Mouse (Mus musculus): ENCODE measurements around the gene Trim27. TPM values are rescaled to one million over a fixed set of nuclear protein-coding genes. Genes with fewer than 3 reads are reported as not detected.

Gene Trim27
- polyA plus RNA-seq, 1 experiment from 2014 or later = 200 TPM

DNA sequence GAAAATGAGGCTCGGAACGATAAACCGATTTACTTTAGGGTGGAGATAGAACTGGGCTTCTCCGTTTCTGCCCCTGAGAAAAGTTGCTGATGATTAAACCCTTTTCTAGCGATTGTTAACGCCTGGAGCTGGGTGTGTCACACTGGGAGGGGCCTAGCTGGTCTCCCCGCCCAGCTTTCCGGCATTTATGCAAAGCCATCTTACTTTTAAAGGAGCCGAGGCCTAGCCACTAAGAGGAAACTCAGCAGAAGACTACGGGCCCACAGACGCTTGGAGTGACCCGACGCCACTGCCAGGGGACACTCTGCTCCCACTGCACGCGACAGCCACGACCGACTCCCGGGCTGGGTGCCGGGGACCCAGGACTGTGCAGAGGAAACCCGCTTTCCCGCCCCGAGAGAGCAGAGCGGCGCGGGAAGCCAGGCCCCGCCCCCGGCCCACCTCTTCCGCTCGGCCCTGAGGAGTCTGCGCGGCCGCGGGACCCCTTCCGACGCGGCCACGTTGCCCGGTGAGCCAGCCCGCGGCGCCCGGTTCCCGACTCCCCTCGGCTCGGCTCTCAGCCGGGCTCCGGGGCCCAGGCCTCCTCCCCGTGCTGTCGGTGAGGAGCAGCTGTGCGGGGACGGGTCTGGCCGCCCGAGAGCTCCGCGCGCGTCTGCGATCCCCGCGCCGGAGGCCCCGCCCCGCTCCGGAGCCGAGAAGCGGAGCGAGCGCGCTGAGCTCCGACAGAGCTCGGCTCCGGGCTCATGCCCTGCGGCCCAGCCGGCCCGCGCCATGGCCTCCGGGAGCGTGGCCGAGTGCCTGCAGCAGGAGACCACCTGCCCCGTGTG lies 692 bp downstream of the Trim27 start:
- H3K36me3 ChIP-seq = peaks cover 34% of the 10 kb centered on the region
- H3K4me1 ChIP-seq = peaks cover 30% of the 10 kb centered on the region
- under 1% methylated on average over 80 of the region's 80 CpGs for WGBS
- no peaks in the 10 kb centered on the region for H3K9me3 ChIP-seq (replicated peaks)
- peak overlapping the region; percentile 99 for H3K4me3 ChIP-seq
- no peaks in the 10 kb centered on the region for H3K27me3 ChIP-seq (ENCODE audit: low read depth, poor library complexity, severe bottlenecking)
- peak overlapping the region; percentile 98 for H3K27ac ChIP-seq
- DNase-seq (ENCODE audit: low spot score) = peak; percentile 92

DNA sequence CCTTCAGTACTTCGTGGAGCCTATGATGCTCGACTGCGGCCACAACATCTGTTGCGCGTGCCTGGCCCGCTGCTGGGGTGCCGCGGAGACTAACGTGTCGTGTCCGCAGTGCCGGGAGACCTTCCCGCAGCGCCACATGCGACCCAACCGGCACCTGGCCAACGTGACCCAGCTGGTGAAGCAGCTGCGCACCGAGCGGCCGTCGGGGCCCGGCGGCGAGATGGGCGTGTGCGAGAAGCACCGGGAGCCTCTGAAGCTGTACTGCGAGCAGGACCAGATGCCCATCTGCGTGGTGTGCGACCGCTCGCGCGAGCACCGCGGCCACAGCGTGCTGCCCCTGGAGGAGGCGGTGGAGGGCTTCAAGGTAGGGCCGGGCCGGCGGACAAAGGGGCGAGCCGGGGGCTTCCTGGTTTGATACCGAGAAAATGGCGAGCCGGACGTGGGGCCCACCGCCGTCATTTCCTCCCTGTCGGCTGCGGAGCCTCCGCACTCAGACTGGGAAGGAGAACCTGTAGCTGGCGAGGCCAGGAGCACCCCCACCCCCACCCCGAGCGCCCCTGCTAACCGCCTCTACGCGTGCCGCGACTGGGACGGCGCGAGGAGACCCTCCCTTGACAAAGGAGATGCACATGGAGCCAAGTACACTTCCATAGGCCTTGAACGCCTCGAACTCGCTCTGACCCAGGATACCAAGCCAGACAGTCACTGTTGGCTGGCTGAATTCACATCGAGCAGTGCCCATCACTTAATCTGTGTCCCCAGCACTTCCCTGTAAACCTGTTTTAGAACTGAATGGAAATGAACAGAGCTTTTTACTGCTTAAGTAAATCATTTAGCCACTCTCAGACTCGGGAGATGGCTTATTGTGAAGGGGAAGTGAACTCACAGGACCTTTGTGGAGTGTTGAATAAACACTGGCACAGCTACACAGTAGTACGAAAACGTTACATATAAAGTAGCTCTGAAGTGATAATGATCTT lies 1.6 kb downstream of the Trim27 start:
- peaks cover 30% of the 10 kb centered on the region for H3K4me1 ChIP-seq

DNA sequence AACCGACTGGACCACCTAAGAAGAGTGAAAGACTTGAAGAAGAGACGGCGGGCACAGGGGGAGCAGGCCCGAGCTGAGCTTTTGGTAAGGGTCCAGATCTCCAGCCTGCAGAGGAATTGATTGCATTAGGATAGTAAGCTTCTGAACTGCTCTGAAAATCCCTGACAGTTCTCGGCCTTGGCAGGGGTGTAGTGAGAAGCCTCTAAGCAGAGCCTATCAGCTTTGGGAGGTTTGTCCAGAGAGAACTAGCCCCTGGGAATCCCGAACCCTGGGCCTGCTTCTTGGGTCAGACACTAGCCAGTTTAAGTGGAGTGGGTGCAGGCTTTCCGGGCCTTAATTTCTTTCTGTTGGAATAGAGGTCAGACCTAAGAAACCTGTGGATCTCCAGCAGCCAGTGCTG lies 2.8 kb downstream of the Trim27 start:
- Histone ChIP-seq H3K36me3 (peaks cover 55% of the 10 kb centered on the region), H3K27me3 (ENCODE audit: low read depth, poor library complexity, severe bottlenecking) (no peaks in the 10 kb centered on the region), H3K4me1 (peaks cover 30% of the 10 kb centered on the region), H3K27ac (no peak overlapping the region), H3K9me3 (replicated peaks) (no peaks in the 10 kb centered on the region), H3K4me3 (peak overlapping the region; percentile 99)
- DNase-seq (ENCODE audit: low spot score) = no peak
- 86% methylated on average over 7 of the region's 7 CpGs for WGBS

More for the DNA sequence above, 1.6 kb downstream of the Trim27 start:
- peak; percentile 82 for DNase-seq (ENCODE audit: low spot score)
- peak overlapping the region; percentile 98 for H3K27ac ChIP-seq
- H3K36me3 ChIP-seq = peaks cover 43% of the 10 kb centered on the region
- H3K27me3 ChIP-seq (ENCODE audit: low read depth, poor library complexity, severe bottlenecking) = no peaks in the 10 kb centered on the region
- WGBS = under 1% methylated on average over 71 of the region's 71 CpGs
- H3K9me3 ChIP-seq (replicated peaks) = no peaks in the 10 kb centered on the region
- H3K4me3 ChIP-seq = peak overlapping the region; percentile 99

DNA sequence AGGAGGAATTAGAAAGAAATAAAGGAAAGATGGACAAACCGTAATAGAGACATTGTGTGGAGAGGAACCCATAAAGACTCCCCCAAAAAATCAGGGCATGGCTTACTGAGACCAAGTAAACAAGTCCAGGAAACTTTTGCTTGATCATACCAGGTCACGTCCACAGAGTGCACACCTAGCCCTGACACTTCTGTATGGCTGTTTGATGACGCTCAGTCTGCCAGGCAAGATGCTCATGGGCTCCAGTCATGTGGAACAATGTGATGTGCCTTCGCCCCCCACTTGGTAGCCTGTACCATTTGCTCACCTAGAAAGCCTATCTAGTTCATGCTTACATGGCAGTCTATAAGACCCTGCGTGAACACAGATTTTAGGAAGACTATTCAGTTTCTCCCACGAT lies 3.8 kb downstream of the Trim27 start:
- Histone ChIP-seq H3K27ac (no peak overlapping the region), H3K9me3 (replicated peaks) (no peaks in the 10 kb centered on the region), H3K36me3 (peaks cover 66% of the 10 kb centered on the region), H3K4me1 (peaks cover 30% of the 10 kb centered on the region), H3K4me3 (no peak overlapping the region), H3K27me3 (ENCODE audit: low read depth, poor library complexity, severe bottlenecking) (no peaks in the 10 kb centered on the region)
- DNase-seq (ENCODE audit: low spot score) = no peak
- 94% methylated on average over 6 of the region's 6 CpGs for WGBS

DNA sequence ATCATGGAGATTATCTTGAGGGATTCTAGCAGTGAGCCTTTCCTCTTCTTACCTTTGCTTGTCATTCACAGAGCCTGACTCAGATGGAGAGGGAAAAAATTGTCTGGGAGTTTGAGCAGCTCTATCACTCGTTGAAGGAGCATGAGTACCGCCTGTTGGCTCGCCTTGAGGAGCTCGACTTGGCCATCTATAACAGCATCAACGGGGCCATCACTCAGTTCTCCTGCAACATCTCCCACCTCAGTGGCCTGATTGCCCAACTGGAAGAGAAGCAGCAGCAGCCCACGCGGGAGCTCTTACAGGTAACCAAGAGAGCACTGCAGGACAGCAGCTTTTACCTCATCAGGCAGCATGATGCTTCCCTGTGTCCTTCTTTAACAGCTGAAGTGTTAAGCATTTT lies 4.4 kb downstream of the Trim27 start:
- DNase-seq (ENCODE audit: low spot score) = no peak
- Histone ChIP-seq H3K9me3 (replicated peaks) (no peaks in the 10 kb centered on the region), H3K4me1 (peaks cover 26% of the 10 kb centered on the region), H3K36me3 (peaks cover 72% of the 10 kb centered on the region), H3K27me3 (ENCODE audit: low read depth, poor library complexity, severe bottlenecking) (no peaks in the 10 kb centered on the region), H3K4me3 (no peak overlapping the region; the same call in 1 of the 2 replicates), H3K27ac (no peak overlapping the region)
- 95% methylated on average over 7 of the region's 7 CpGs for WGBS

DNA sequence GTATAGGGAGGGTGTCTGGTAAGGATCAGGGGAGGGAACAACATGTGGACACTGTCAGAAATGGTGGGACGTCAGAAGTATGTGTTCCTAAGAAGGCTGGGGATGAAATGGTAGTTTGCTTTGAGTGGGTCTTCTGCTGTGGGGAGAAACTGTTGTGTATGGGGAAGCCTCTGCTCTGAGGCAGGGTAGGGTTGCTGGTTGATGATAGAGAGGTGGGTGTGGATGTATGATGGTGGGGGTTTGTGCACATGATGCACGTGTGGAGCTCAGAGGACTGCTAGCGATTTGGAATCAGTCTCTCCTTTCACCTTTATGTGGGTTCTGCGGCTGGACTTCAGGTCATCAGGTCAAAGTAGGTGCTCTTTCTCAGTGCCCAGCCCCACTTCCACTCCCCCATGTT lies 6.3 kb downstream of the Trim27 start:
- H3K4me3 ChIP-seq = no peak overlapping the region
- H3K27me3 ChIP-seq (ENCODE audit: low read depth, poor library complexity, severe bottlenecking) = no peaks in the 10 kb centered on the region
- DNase-seq (ENCODE audit: low spot score) = no peak
- H3K9me3 ChIP-seq (replicated peaks) = no peaks in the 10 kb centered on the region
- peaks cover 90% of the 10 kb centered on the region for H3K36me3 ChIP-seq
- no peak overlapping the region for H3K27ac ChIP-seq
- 94% methylated on average over 4 of the region's 4 CpGs for WGBS
- H3K4me1 ChIP-seq = peaks cover 19% of the 10 kb centered on the region

DNA sequence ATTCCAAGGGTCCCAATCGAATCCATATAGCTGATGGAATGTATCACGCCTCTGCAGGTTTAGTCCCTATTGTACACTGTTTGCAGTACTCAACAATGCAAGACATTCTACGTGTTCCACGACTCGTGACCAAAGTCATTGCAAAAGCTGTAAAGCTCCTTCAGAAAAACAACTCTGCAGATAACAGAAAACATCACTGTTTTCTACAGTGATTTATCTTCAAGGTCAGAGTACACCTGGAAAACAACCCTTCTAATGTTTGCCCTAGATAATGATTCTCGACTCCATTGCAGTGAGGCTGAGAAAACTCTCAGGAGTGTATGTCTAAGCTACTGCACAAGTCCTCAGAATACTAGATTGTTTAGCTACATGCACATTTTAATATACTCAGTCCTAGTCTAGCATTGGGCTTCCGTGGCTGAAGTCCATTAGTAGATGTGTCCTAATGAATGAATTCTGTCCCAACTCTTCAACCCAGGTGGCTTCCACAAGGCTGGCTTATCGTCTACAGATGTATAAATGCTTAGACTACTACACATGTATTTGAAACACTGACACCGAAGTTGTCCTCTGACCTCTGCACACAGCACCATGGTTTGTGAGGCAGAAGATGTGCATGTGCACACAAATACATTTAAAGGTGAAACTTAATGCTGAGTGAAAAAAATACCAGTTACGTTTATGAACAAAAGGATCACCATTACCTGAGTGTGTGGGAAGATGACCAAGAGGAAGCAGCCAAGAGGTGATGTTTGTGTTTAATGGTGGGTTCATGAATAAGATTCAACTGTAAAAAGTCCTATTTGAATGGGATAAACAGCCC lies 16.4 kb downstream of the Trim27 start:
- 0 out of 2 replicates have a peak, but pooled peaks cover 8% of the 10 kb centered on the region for H3K4me1 ChIP-seq
- H3K4me3 ChIP-seq = no peak overlapping the region
- H3K27ac ChIP-seq = no peak overlapping the region
- peaks cover 51% of the 10 kb centered on the region for H3K36me3 ChIP-seq
- DNase-seq (ENCODE audit: low spot score) = no peak
- no peaks in the 10 kb centered on the region for H3K27me3 ChIP-seq (ENCODE audit: low read depth, poor library complexity, severe bottlenecking)
- WGBS = 89% methylated on average over 10 of the region's 10 CpGs
- H3K9me3 ChIP-seq (replicated peaks) = no peaks in the 10 kb centered on the region

DNA sequence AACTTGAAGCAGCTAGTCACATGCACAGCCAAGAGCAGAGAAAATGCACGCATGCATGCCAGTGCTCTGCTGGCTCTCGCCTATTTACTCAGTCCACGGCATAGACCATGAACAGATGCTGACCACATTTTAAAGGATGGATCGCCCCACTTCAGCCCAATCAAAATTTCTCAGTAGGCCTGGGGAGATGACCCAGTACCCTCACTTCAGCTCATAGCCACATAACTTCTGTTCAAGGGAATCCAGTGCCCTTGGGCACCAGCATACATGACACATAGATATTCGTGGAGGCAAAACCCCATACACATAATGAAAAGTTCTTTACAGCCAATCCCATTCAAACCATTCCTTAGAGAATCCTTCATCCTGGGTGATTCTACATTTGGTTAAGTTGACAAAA lies 18.5 kb downstream of the Trim27 start:
- Histone ChIP-seq H3K4me3 (no peak overlapping the region), H3K9me3 (replicated peaks) (no peaks in the 10 kb centered on the region), H3K4me1 (0 out of 2 replicates have a peak, but pooled peaks cover 8% of the 10 kb centered on the region), H3K36me3 (peaks cover 30% of the 10 kb centered on the region), H3K27me3 (ENCODE audit: low read depth, poor library complexity, severe bottlenecking) (no peaks in the 10 kb centered on the region), H3K27ac (no peak overlapping the region)
- DNase-seq (ENCODE audit: low spot score) = no peak
- 84% methylated on average over 5 of the region's 5 CpGs for WGBS

DNA sequence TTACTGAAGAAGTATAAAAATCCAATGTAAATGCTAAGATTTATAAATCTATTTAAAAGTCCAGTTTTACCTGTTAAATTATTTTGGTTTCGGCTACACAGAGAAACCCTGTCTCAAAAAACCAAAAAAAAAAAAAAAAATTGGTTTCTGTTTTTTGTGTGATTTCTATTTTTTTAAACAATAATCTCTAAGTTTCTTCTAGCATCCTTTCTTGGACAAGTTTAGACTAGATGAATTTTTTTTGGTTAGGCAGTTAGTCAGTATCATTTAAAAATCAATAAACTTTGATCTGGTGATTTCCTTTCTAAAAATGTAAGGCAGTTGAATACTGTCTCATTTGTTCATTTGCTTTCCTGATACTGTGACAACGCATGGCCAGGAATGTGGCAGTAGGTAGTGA lies 19.1 kb downstream of the Trim27 start:
- Histone ChIP-seq H3K27ac (no peak overlapping the region), H3K36me3 (peaks cover 25% of the 10 kb centered on the region), H3K9me3 (replicated peaks) (no peaks in the 10 kb centered on the region), H3K4me1 (0 out of 2 replicates have a peak, but pooled peaks cover 8% of the 10 kb centered on the region), H3K4me3 (no peak overlapping the region), H3K27me3 (ENCODE audit: low read depth, poor library complexity, severe bottlenecking) (no peaks in the 10 kb centered on the region)
- 77% methylated on average over 2 of the region's 2 CpGs for WGBS
- DNase-seq (ENCODE audit: low spot score) = no peak

DNA sequence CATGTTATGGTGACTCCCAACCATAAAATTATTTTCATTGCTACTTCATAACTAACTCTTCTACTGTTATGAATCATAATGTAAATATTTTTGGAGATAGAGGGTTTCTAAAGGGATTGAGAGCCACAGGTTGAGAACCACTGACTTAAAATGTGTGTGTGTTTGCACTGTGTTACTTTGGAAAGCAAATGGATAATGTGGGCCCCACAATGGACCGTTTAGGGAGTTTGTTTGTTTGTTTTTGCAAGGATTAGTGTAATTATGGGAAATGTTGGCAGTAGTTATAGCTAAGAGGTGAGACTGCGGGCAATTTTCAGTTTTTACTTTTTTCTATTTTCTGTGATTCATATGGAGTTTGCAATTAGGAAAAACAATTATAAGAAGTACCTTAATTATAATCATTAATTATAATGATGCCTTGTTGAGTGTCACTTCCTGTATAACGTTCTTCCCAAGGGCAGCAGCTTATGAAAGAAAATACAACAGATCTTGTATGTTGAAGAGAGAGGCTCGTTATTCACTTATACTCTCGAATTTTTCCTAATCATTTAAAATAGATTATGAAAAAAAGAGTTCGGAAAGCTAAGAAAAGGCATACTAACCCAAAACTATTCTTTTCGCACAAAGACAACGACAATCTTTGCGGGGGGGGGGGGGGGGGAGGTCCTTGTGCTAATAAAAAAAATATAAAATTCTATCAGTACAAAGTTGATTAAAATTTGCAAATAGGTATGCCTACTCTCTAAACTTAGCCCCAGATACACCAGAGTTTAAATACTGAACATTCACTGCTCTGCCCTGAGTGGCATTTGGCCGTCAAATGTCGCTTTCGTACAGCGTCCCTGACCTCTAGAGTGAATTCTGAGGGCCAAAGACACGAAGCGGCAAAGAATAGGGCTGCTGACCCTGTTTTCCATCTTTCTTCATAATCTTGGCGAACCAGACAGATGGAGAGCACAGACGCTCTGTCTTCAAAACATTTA lies 20.1 kb downstream of the Trim27 start:
- Histone ChIP-seq H3K27ac (peak overlapping the region; percentile 71), H3K9me3 (replicated peaks) (no peaks in the 10 kb centered on the region), H3K27me3 (ENCODE audit: low read depth, poor library complexity, severe bottlenecking) (no peaks in the 10 kb centered on the region), H3K36me3 (peaks cover 14% of the 10 kb centered on the region), H3K4me3 (peak overlapping the region; percentile 68), H3K4me1 (0 out of 2 replicates have a peak, but pooled peaks cover 8% of the 10 kb centered on the region)
- WGBS = 7% methylated on average over 17 of the region's 17 CpGs
- no peak for DNase-seq (ENCODE audit: low spot score)
